Mouse (Mus musculus) midbrain, embryonic 16.5 days (tissue): ENCODE measurements at regions not wholly inside any gene's neighbourhood (a gene's known extent, or its start where the extent isn't known, plus 50 kb on each side); places are given as distances from the start of the nearest gene placed in this dataset.

Experiments used
- ATAC-seq: fragments of 200-750 bp; cut with Nextera tagmentation; 2 replicates; pipeline ENCODE4 v1.8.0; 2017; ENCODE audit warnings: moderate TSS enrichment
- H3K27ac ChIP-seq: fragments of 300-500 bp; sonication (generic); 2 replicates; pipeline ENCODE4 v1.5.1; 2014; ENCODE audit warnings: mild to moderate bottlenecking, low read length, mixed read lengths
- H3K27me3 ChIP-seq: fragments of 300-500 bp; sonication (generic); 2 replicates; pipeline ENCODE4 v1.6.1; 2014; ENCODE audit warnings: low read depth, low read length, mixed read lengths; ENCODE audit not compliant: control insufficient read depth, insufficient read depth
- H3K36me3 ChIP-seq: fragments of 300-500 bp; sonication (generic); 2 replicates; pipeline ENCODE4 v1.6.1; 2014; ENCODE audit warnings: mild to moderate bottlenecking, low read length, moderate library complexity, mixed read lengths; ENCODE audit not compliant: control insufficient read depth, insufficient read depth
- H3K4me1 ChIP-seq: fragments of 300-500 bp; sonication (generic); 2 replicates; pipeline ENCODE4 v1.6.1; 2014; ENCODE audit warnings: mild to moderate bottlenecking, low read length, mixed read lengths; ENCODE audit not compliant: control insufficient read depth, insufficient read depth
- H3K4me2 ChIP-seq: fragments of 300-500 bp; sonication (generic); 2 replicates; pipeline ENCODE4 v1.6.1; 2014; ENCODE audit warnings: mild to moderate bottlenecking, low read length, mixed read lengths
- H3K4me3 ChIP-seq: fragments of 300-500 bp; sonication (generic); 2 replicates; pipeline ENCODE4 v1.5.1; 2014; ENCODE audit warnings: low read depth, mild to moderate bottlenecking, low read length, moderate library complexity, mixed read lengths
- H3K9ac ChIP-seq: fragments of 300-500 bp; sonication (generic); 2 replicates; pipeline ENCODE4 v1.6.1; 2014; ENCODE audit warnings: low read depth, low read length, mixed read lengths
- H3K9me3 ChIP-seq: fragments of 300-500 bp; sonication (generic); replicated peaks from 2 replicates; pipeline ENCODE4 v1.6.1; 2014; ENCODE audit warnings: mild to moderate bottlenecking, low read length, mixed read lengths; ENCODE audit not compliant: control insufficient read depth, poor library complexity, severe bottlenecking
- WGBS: fragments of 180-500 bp; shearing (Covaris S2); extraction: QIAGEN DNeasy Blood & Tissue Kit; methylation state at CpG from one replicate; pipeline ENCODE4 v1.1.7; 2014; 5-methylcytosine and 5-hydroxymethylcytosine counted together

DNA sequence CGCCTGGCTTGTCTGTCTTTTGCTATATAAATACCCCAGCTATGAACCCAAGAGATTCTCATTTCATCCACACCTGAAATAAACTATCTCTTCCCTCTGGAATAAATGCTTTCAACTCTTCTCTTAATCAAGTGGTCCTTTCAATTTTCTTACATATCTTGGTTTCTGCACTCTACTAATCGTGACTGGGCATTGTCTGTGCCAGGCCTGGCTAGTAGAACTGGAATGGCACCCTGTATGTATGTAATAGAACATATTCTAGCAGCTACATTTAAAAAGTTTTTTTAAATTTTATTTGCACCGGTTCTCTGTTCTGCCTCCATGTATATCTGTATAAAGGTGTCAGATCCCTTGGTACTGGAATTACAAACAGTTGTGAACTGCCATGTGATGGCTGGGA, 68.2 kb upstream of the Zfp644 start:
- Histone ChIP-seq H3K36me3 (no peaks in the 10 kb centered on the region), H3K4me3 (no peak overlapping the region), H3K9ac (no peak overlapping the region), H3K27ac (no peak overlapping the region), H3K4me2 (no peak overlapping the region), H3K27me3 (no peaks in the 10 kb centered on the region), H3K4me1 (no peaks in the 10 kb centered on the region), H3K9me3 (no peaks in the 10 kb centered on the region)
- WGBS = 93% methylated on average over 3 of the region's 3 CpGs
- no peak for ATAC-seq

DNA sequence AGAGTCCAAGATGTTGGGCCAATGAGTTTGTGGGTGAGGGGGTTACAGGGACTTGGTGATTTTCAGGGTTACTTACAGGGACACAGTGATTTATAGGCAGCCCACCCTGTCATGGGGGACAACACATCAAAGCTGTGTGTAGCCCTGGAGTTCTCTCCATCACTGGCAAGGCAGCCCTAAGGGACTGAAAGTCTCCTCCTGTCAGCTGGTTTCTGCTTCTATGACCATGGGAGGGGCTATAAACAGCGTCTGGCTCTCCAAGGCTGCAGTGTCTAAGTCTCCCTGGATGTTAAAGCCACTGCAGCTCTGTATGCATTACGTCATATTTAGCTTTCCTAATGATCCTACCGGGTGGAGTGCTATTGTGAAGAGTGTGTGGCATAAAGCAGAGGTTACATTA, 66.2 kb upstream of the Zfp644 start:
- no peak for ATAC-seq
- Histone ChIP-seq H3K9ac (no peak overlapping the region), H3K4me3 (no peak overlapping the region), H3K4me1 (no peaks in the 10 kb centered on the region), H3K27ac (no peak overlapping the region), H3K27me3 (no peaks in the 10 kb centered on the region), H3K9me3 (no peaks in the 10 kb centered on the region), H3K36me3 (no peaks in the 10 kb centered on the region), H3K4me2 (no peak overlapping the region)
- 48% methylated on average over 3 of the region's 3 CpGs for WGBS

DNA sequence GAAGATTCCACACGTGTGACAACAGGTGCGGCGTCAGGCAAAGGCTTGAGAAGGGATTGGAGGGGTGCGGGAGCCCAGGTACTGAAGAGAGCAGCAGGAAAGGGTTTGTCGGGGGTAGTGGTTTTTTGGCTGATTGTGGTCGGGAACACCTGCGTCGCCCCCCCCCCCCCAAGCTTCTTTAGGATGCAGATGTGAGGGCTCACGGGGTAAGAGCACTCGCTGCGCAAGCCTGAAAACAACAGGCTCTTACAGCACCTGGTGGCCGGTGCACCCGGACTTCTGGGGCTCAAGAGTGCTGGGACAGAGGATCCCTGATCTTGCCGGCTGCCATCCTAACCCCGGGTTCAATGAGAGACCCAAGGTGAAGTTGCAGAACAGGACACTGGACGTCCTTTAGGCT, 60.9 kb upstream of the Zfp644 start:
- no peak overlapping the region for H3K4me3 ChIP-seq
- no peak overlapping the region for H3K27ac ChIP-seq
- H3K36me3 ChIP-seq = no peaks in the 10 kb centered on the region
- no peaks in the 10 kb centered on the region; the same call in 1 of the 2 replicates for H3K27me3 ChIP-seq
- H3K9me3 ChIP-seq = no peaks in the 10 kb centered on the region
- no peak for ATAC-seq
- H3K4me2 ChIP-seq = peak overlapping the region; percentile 58
- WGBS = 13% methylated on average over 16 of the region's 16 CpGs
- H3K4me1 ChIP-seq = peaks cover 15% of the 10 kb centered on the region
- H3K9ac ChIP-seq = no peak overlapping the region; the same call in 1 of the 2 replicates

DNA sequence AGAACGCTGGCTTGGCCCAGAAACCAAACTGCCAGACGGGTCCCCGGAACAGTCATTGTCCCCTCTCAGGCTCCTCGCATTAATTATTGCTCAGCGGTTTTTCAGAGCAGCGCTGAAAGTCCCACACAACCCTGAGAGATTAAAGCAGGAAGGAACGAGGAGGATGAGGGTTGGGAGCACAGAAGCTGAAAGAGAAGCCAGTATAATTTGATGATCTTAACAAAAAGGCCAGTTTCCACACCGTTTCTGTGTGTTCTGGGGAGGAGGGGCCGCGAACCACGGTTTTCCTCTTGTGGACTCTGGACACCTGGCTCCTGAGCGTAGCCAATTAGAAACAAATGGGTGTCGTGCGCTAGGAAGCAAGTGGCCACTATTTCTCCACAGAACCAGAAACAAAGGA, 60.3 kb upstream of the Zfp644 start:
- H3K4me2 ChIP-seq = peak overlapping the region; percentile 58
- H3K9me3 ChIP-seq = no peaks in the 10 kb centered on the region
- ATAC-seq = peak; percentile 63
- 2% methylated on average over 14 of the region's 14 CpGs for WGBS
- H3K4me1 ChIP-seq = peaks cover 15% of the 10 kb centered on the region
- no peaks in the 10 kb centered on the region for H3K36me3 ChIP-seq
- no peaks in the 10 kb centered on the region; the same call in 1 of the 2 replicates for H3K27me3 ChIP-seq
- peak overlapping the region; percentile 24 for H3K4me3 ChIP-seq
- H3K9ac ChIP-seq = peak overlapping the region; percentile 21
- no peak overlapping the region for H3K27ac ChIP-seq

DNA sequence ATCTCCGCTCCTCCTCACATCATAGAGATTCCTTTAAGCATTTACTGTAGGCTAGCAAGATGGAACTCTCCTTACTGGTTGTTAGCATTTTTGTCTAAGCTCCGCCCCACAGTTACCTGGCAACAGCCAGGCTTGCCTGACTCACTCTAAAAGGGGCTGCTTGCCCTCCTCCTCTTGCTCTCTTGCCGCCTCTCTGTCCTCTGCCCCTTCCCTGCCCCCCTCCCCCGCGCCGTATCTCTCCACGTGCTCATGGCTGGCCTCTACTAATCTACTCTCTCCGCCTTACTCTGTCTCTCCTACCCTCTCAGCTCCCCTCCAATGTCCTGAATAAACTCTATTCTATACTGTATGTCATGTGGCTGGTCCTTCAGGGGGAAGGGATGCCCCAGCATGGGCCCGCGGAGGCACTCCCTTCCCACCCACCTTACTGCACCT, 59.9 kb upstream of the Zfp644 start:
- Histone ChIP-seq H3K4me1 (peaks cover 15% of the 10 kb centered on the region), H3K9ac (no peak overlapping the region; the same call in 1 of the 2 replicates), H3K4me3 (peak overlapping the region; percentile 24), H3K36me3 (no peaks in the 10 kb centered on the region), H3K27ac (no peak overlapping the region), H3K4me2 (peak overlapping the region; percentile 58), H3K27me3 (no peaks in the 10 kb centered on the region; the same call in 1 of the 2 replicates), H3K9me3 (no peaks in the 10 kb centered on the region)
- WGBS = 2% methylated on average over 10 of the region's 10 CpGs
- ATAC-seq = peak; percentile 91

DNA sequence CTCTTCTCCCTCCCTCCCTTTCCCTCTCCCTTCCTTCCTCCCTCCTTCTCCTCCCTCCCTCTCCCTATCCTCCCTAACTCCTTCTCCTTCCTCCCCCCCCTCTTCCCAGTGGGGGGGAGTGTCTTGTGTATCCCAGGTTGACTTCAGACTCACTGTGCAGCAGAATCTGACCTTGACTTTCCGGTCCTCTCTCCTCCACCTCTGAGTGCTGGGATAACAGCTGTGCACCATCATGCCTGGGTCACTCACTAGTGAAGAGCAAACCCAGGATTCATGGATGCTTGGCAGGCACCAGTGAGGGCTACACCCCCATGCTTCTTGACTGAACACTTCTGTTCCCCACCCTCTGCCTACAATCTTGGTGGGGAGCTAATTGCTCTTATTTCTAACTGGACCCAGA, 56.2 kb upstream of the Zfp644 start:
- no peaks in the 10 kb centered on the region; the same call in 1 of the 2 replicates for H3K27me3 ChIP-seq
- no peak overlapping the region for H3K4me2 ChIP-seq
- no peak overlapping the region for H3K27ac ChIP-seq
- no peak overlapping the region for H3K4me3 ChIP-seq
- WGBS = 100% methylated on average over 1 of the region's 1 CpGs
- H3K9me3 ChIP-seq = no peaks in the 10 kb centered on the region
- no peaks in the 10 kb centered on the region for H3K36me3 ChIP-seq
- ATAC-seq = no peak
- H3K9ac ChIP-seq = no peak overlapping the region
- peaks cover 15% of the 10 kb centered on the region for H3K4me1 ChIP-seq

DNA sequence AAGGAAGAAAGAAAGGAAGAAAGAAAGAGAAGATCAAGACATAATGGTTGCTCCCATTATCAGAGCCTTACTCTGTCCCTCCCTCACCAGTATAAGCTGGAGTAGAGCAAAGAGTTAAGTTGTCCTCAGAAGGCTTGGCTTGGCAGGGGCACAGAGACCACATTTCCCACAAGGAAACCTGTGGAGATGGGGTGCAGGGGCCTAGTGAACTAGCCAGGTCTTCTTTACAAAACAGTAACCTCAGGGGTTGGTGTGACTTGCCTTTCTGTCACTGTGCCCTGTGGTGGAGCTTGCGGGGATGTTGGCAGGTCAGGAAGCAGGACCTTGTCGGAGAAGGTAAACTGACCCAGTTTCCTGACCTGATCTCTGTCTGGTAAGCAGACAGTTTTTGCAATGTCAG, 53.1 kb upstream of the Zfp644 start:
- Histone ChIP-seq H3K36me3 (no peaks in the 10 kb centered on the region), H3K4me1 (no peaks in the 10 kb centered on the region), H3K9me3 (no peaks in the 10 kb centered on the region), H3K4me2 (no peak overlapping the region), H3K27me3 (no peaks in the 10 kb centered on the region), H3K9ac (no peak overlapping the region), H3K27ac (no peak overlapping the region), H3K4me3 (no peak overlapping the region)
- WGBS = 86% methylated on average over 2 of the region's 2 CpGs
- no peak for ATAC-seq

DNA sequence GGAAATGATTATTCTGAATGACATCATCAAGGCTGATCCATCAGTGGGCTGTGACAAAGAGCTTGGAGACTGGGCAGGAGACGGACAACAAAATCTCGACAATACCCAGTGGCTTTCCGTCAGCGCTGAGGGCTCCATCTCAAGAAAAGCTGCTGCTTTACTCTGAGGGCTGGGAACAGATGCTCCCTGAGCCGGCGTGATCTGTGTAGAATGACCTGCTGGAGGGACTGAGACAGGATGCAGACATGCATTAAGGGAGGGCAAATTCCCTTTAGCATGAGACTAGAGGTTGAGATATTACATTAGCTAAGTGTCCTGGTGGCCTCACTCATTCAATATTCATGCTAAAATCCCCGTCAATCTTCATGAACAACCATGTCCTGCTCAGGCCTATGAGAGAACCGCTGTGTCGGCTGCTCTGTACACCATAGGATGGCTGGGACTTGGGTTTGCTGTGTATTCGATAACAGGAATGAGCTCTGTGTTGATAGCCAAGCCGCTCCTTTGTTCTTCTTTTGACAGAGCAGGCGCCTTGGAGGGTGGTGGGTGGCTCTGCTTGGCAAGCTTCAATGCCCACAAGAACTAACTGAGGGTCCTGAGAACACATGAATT, 51.5 kb upstream of the Zfp644 start:
- Histone ChIP-seq H3K4me1 (no peaks in the 10 kb centered on the region), H3K36me3 (no peaks in the 10 kb centered on the region), H3K9me3 (no peaks in the 10 kb centered on the region), H3K4me2 (no peak overlapping the region), H3K27ac (no peak overlapping the region), H3K9ac (no peak overlapping the region), H3K4me3 (no peak overlapping the region), H3K27me3 (no peaks in the 10 kb centered on the region)
- WGBS = 50% methylated on average over 12 of the region's 12 CpGs
- no peak for ATAC-seq
